Mouse (Mus musculus) lung, postnatal 0 days (tissue): ENCODE measurements around the gene Slc34a3.

Experiments
- CTCF ChIP-seq: IDR thresholded peaks from 2 replicates; pipeline ENCODE4 v1.5.1; 2016; ENCODE audit warnings: antibody characterized with exemption, mild to moderate bottlenecking
- EP300 ChIP-seq: IDR thresholded peaks from 2 replicates; pipeline ENCODE4 v1.6.1; 2016; ENCODE audit warnings: antibody characterized with exemption, mild to moderate bottlenecking, control low read depth

- TF ChIP-seq CTCF (no peak), EP300 (no peak)
These were observed 50.8 kb downstream of the Slc34a3 start for GRCm38 (mm10) chr2:25183336-25183735.
